Mouse (Mus musculus) ES-Bruce4 (cell line): ENCODE results near the gene Sympk.

ENCODE experiments used
- CTCF ChIP-seq: IDR thresholded peaks from one replicate; pipeline ENCODE4 v1.8.1; 2011; ENCODE audit warnings: low read depth, low read length
- POLR2A ChIP-seq: IDR thresholded peaks from one replicate; pipeline ENCODE4 v1.8.1; 2011; ENCODE audit warnings: low read length; ENCODE audit not compliant: insufficient read depth

DNA sequence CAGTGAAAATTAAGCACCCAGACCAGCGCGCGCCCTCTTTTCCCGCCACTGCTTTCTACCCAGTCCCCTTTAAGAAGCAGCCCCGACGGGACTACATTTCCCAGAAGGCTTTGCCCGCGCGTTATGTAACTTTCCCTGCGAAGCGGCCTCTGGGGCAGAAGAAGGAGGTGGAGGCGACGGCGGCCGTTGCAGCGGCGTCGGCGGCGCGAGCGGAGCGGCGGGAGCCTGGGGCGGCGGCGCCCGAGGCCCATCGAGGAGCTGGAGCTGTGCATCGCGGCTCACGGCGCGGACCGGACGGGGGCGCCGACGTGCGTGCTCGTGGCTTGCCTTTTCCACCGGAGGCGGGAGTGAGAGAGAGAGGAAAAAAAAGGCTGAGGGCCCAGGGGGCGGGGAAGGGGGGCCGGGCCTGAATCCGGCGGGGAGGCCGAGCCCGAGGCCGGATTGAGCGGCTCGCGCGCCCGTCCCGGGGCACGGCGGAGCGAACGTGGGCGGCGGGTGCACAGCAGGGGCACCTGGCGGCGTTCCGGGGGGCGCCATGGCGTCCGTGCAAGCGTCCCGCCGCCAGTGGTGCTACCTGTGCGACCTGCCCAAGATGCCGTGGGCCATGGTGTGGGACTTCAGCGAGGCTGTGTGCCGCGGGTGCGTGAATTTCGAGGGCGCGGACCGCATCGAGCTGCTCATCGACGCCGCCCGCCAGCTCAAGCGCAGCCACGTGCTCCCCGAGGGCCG lies 20.1 kb upstream of the Sympk start, which contains the start of gene Irf2bp1:
- no peak for TF ChIP-seq CTCF
- no peak for TF ChIP-seq POLR2A
